Mouse (Mus musculus) hindbrain, embryonic 12.5 days (tissue): ENCODE results near the gene Vegfd. TPM values are rescaled to one million over a fixed set of nuclear protein-coding genes. Genes with fewer than 3 reads are reported as not detected.

Experiments used
- ATAC-seq: fragments of 200-750 bp; cut with Nextera tagmentation; 2 replicates; pipeline ENCODE4 v1.8.0; 2017; ENCODE audit warnings: moderate TSS enrichment; ENCODE audit not compliant: low FRiP score
- H3K27ac ChIP-seq: fragments of 300-500 bp; sonication (generic); 2 replicates; pipeline ENCODE4 v1.5.1; 2016; ENCODE audit warnings: mild to moderate bottlenecking
- H3K27me3 ChIP-seq: fragments of 300-500 bp; sonication (generic); 2 replicates; pipeline ENCODE4 v1.6.1; 2016; ENCODE audit warnings: mild to moderate bottlenecking
- H3K36me3 ChIP-seq: fragments of 300-500 bp; sonication (generic); 2 replicates; pipeline ENCODE4 v1.6.1; 2016; ENCODE audit warnings: mild to moderate bottlenecking
- H3K4me1 ChIP-seq: fragments of 300-500 bp; sonication (generic); 2 replicates; pipeline ENCODE4 v1.6.1; 2016
- H3K4me2 ChIP-seq: fragments of 300-500 bp; sonication (generic); replicated peaks from 2 replicates; pipeline ENCODE4 v1.6.1; 2016; ENCODE audit warnings: mild to moderate bottlenecking
- H3K4me3 ChIP-seq: fragments of 300-500 bp; sonication (generic); 2 replicates; pipeline ENCODE4 v1.5.1; 2016; ENCODE audit warnings: mild to moderate bottlenecking
- H3K9ac ChIP-seq: fragments of 300-500 bp; sonication (generic); 2 replicates; pipeline ENCODE4 v1.6.1; 2016; ENCODE audit warnings: mild to moderate bottlenecking, moderate library complexity
- H3K9me3 ChIP-seq: fragments of 300-500 bp; sonication (generic); replicated peaks from 2 replicates; pipeline ENCODE4 v1.6.1; 2016; ENCODE audit warnings: mild to moderate bottlenecking
- WGBS: fragments of 180-500 bp; shearing (Covaris S2); methylation state at CpG from one replicate; pipeline ENCODE4 v1.1.7; 2016; 5-methylcytosine and 5-hydroxymethylcytosine counted together
- polyA plus RNA-seq: library from polyadenylated mRNA; unstranded; fragments of >200 nt; fragmentation: Nextera tagmentation; extraction: Ambion mirVana; gene quantifications from 2 replicates; pipeline ENCODE4 v1.2.1, GENCODE M21; 2016

The Vegfd gene
- polyA plus RNA-seq, 1 experiment from 2014 or later = 1.9 TPM

DNA sequence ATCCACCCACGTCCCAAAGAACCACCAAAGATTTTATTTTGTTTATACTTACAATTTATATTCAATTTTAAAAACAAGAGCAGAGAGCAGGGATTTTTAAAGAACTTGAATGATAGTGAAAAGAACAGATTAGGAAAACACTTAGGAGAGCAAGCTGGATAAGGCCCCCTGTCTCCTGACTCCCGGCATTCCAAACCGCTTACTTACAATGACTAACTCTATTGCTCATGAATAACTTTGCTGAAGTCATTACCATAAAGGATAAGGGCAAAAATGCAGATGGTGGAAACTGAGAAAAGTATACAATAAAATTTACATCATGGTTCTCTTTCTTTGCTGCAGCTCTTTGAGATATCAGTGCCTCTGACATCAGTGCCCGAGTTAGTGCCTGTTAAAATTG is 20.9 kb downstream of the Vegfd start:
- ATAC-seq = no peak
- H3K9ac ChIP-seq = no peak overlapping the region
- H3K27ac ChIP-seq = no peak overlapping the region
- H3K4me3 ChIP-seq = no peak overlapping the region
- WGBS = 80% methylated on average over 4 of the region's 4 CpGs
- no peaks in the 10 kb centered on the region for H3K27me3 ChIP-seq
- no peaks in the 10 kb centered on the region for H3K36me3 ChIP-seq
- no peak overlapping the region for H3K4me2 ChIP-seq
- H3K4me1 ChIP-seq = no peaks in the 10 kb centered on the region
- H3K9me3 ChIP-seq = no peaks in the 10 kb centered on the region

- H3K27ac ChIP-seq = no peak overlapping the region
- H3K9me3 ChIP-seq = no peaks in the 10 kb centered on the region
- H3K36me3 ChIP-seq = no peaks in the 10 kb centered on the region
- H3K4me1 ChIP-seq = no peaks in the 10 kb centered on the region
- no peak overlapping the region for H3K4me2 ChIP-seq
- H3K4me3 ChIP-seq = no peak overlapping the region
- H3K9ac ChIP-seq = no peak overlapping the region
- no peak for ATAC-seq
- no peaks in the 10 kb centered on the region for H3K27me3 ChIP-seq
- WGBS = 70% methylated on average over 3 of the region's 3 CpGs
Observed at GRCm38 (mm10) chrX:164398456-164398855, 25.3 kb downstream of the Vegfd start.

DNA sequence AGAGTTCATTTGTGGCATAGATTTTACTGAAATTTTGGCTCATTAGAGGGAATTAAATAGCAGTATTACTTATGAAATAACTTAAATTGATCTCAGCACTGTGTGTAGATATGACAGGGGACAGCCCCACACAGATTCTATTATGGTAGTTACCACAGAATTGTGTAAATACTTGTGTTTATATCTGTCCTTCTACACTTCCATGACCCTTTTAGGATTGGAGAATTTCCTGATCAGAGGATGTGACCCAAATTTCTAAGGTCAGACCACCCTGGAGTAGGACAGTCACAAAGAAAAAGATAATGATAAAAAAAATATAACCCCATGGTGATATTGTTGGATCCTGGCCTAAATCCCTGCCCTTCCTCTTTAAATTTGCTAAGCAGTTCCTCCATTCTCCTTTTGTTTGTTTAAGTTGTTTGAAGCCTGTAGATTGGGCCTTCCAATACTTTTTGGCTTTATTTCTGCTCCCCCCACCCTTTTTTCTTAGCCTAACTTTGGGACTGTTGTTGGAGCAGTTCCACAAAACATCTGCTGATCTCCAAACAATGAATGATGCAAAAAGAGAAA is 32.0 kb downstream of the Vegfd start:
- no peak overlapping the region for H3K9ac ChIP-seq
- ATAC-seq = no peak

DNA sequence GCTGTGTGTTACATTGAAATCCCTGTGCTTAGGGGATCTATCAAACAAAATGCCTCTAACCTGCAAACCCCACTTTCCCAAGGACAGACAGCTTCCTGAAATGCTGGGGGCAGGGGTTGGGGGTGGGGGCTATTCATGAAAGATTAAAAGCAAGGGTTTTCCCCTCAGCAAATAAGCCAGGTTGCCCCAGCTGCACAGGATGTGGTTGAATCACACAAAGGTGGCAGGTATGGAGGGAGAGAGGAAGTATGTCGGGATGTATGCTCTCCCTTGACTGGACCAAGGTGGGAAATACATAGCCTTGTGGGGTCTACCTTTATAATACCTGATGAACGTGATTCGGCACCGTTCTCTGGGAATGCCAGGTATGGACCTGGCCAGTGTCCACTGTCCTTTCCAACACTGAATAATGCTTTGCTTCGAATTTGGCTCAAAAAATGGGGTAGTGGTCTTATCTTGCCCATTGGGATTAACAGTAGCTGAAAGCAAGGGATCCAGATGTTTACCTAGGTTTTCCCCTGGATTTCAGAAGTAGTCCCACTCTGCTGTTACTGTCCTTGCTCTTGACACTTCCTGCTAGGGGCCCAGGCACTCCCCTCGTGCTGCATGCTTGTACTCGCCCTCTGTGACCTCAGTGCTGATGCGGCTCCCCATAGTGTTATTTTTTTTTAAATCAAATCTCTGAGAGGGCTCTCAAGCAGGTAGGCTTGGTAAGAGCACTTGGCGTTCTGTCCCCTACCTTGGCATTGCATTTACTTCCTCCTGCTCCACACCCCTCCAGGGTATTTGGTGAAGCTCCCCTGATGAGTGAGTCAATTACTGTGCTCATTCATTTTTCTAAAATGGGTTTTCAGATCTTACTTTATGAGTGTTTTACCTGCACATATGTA is 33.2 kb downstream of the Vegfd start:
- WGBS = 79% methylated on average over 9 of the region's 9 CpGs
- ATAC-seq = no peak
- H3K4me3 ChIP-seq = no peak overlapping the region
- no peak overlapping the region for H3K4me2 ChIP-seq
- H3K27me3 ChIP-seq = peaks cover 7% of the 10 kb centered on the region; the same call in 1 of the 2 replicates
- no peak overlapping the region for H3K9ac ChIP-seq
- H3K27ac ChIP-seq = no peak overlapping the region
- H3K36me3 ChIP-seq = no peaks in the 10 kb centered on the region
- no peaks in the 10 kb centered on the region for H3K9me3 ChIP-seq
- no peaks in the 10 kb centered on the region for H3K4me1 ChIP-seq

More for the DNA sequence above, 32.0 kb downstream of the Vegfd start:
- H3K4me3 ChIP-seq = no peak overlapping the region
- H3K4me1 ChIP-seq = no peaks in the 10 kb centered on the region
- peaks cover 7% of the 10 kb centered on the region; the same call in 1 of the 2 replicates for H3K27me3 ChIP-seq
- no peak overlapping the region for H3K4me2 ChIP-seq
- H3K27ac ChIP-seq = no peak overlapping the region
- no peaks in the 10 kb centered on the region for H3K36me3 ChIP-seq
- no peaks in the 10 kb centered on the region for H3K9me3 ChIP-seq

- Histone ChIP-seq H3K9ac (no peak overlapping the region), H3K27me3 (peaks cover 7% of the 10 kb centered on the region), H3K4me3 (no peak overlapping the region), H3K4me1 (no peaks in the 10 kb centered on the region), H3K4me2 (no peak overlapping the region), H3K27ac (no peak overlapping the region), H3K36me3 (no peaks in the 10 kb centered on the region), H3K9me3 (no peaks in the 10 kb centered on the region)
- no peak for ATAC-seq
- WGBS = 84% methylated on average over 3 of the region's 3 CpGs
Observed at GRCm38 (mm10) chrX:164408301-164408927, 35.2 kb downstream of the Vegfd start.

- WGBS = 82% methylated on average over 1 of the region's 1 CpGs
Observed at GRCm38 (mm10) chrX:164410562-164410961, 37.4 kb downstream of the Vegfd start.

DNA sequence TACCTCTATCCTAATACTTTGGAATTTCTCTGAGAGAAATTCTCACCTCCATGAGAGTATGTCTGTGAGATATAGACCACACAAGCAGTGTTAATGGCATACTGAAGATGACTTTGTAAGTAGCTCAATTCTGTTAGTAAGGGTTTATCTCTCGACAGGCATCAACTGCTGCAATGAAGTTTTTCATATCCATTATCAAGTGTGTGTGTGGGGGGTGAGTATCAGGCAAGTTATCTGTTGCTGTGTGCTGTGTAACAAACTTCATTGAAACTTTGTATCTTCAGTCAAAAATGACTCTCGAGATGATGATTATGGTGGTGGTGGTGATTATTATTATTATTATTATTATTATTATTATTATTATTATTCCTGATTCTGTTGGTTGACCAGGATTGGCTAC is 43.6 kb downstream of the Vegfd start:
- H3K36me3 ChIP-seq = no peaks in the 10 kb centered on the region
- 93% methylated on average over 2 of the region's 2 CpGs for WGBS
- H3K27ac ChIP-seq = no peak overlapping the region
- no peaks in the 10 kb centered on the region for H3K9me3 ChIP-seq
- H3K4me1 ChIP-seq = peaks cover 4% of the 10 kb centered on the region
- no peak overlapping the region for H3K9ac ChIP-seq
- H3K27me3 ChIP-seq = peaks cover 3% of the 10 kb centered on the region
- ATAC-seq = no peak
- H3K4me2 ChIP-seq = no peak overlapping the region
- no peak overlapping the region for H3K4me3 ChIP-seq

More at GRCm38 (mm10) chrX:164410562-164410961, 37.4 kb downstream of the Vegfd start:
- Histone ChIP-seq H3K4me3 (no peak overlapping the region), H3K4me2 (no peak overlapping the region), H3K4me1 (no peaks in the 10 kb centered on the region), H3K9ac (no peak overlapping the region), H3K27ac (no peak overlapping the region), H3K27me3 (peaks cover 7% of the 10 kb centered on the region), H3K9me3 (no peaks in the 10 kb centered on the region), H3K36me3 (no peaks in the 10 kb centered on the region)
- ATAC-seq = no peak

DNA sequence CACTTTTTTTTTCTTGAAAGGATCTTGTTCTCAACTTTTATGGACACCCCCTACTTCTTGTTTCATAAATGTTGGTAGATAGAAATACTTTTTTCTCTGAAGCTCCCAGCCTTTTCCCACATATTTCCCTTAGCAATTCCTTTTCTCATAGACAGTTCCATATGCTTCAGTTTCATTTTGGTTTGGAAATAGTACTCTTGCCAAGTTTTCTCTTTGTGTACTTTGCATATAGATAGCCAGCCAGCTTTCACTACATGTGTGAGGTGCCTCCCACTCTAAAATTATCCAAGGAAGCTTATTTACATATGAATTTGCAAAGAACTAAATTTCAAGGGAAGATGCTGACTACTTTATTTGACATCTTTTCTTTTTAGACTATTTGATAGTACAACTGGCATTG is 44.8 kb downstream of the Vegfd start:
- H3K4me3 ChIP-seq = no peak overlapping the region
- H3K27ac ChIP-seq = no peak overlapping the region
- ATAC-seq = no peak
- 0 out of 2 replicates have a peak, but pooled peaks cover 2% of the 10 kb centered on the region for H3K36me3 ChIP-seq
- no peaks in the 10 kb centered on the region for H3K9me3 ChIP-seq
- peaks cover 4% of the 10 kb centered on the region for H3K4me1 ChIP-seq
- no peak overlapping the region for H3K4me2 ChIP-seq
- no peak overlapping the region for H3K9ac ChIP-seq
- peaks cover 5% of the 10 kb centered on the region; the same call in 1 of the 2 replicates for H3K27me3 ChIP-seq

- peak within 1 kb of the TSS; percentile 40; the same call in 1 of the 2 replicates for H3K27ac ChIP-seq
- H3K4me2 ChIP-seq = peak within 1 kb of the TSS; percentile 52
- H3K36me3 ChIP-seq = 0 out of 2 replicates have a peak, but pooled peaks cover 3% of the 10 kb centered on the region
- no peaks in the 10 kb centered on the region for H3K9me3 ChIP-seq
- peak within 1 kb of the TSS; percentile 49 for H3K4me3 ChIP-seq
- 22% methylated on average over 40 of the region's 40 CpGs for WGBS
- peak within 1 kb of the TSS; percentile 68 for H3K9ac ChIP-seq
- H3K27me3 ChIP-seq = peaks cover 6% of the 10 kb centered on the region; the same call in 1 of the 2 replicates
- peak; percentile 99 for ATAC-seq
- peaks cover 4% of the 10 kb centered on the region for H3K4me1 ChIP-seq
Observed at GRCm38 (mm10) chrX:164419471-164419939, 46.3 kb downstream of the Vegfd start, which contains the start of gene Piga. Gene Piga (plus strand): TSS chrX:164419787.

DNA sequence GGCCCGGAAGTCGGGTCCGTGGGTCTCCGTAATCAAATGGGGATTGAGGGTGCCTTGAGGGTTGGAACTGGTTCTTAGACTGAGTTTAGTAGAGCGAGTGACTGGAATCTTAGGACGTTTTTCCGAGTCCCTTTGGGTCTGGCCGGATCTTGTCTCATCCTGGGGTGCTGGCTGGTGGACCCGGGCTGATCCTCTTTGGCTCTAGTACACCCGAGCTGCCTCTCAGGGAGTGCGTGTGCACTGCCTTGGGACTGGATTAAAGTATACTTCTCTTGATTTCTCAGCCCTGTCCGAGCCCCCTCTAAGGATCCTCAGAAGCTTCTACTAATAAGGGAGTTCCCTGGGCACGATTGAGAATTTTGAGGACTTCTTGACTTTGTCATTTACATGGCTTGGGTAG is 46.8 kb downstream of the Vegfd start:
- peak overlapping the region; percentile 40; the same call in 1 of the 2 replicates for H3K27ac ChIP-seq
- no peaks in the 10 kb centered on the region for H3K9me3 ChIP-seq
- peak overlapping the region; percentile 52 for H3K4me2 ChIP-seq
- 23% methylated on average over 13 of the region's 13 CpGs for WGBS
- ATAC-seq = no peak
- H3K9ac ChIP-seq = peak overlapping the region; percentile 68
- peak overlapping the region; percentile 49 for H3K4me3 ChIP-seq
- peaks cover 4% of the 10 kb centered on the region for H3K4me1 ChIP-seq
- peaks cover 6% of the 10 kb centered on the region for H3K27me3 ChIP-seq
- H3K36me3 ChIP-seq = 0 out of 2 replicates have a peak, but pooled peaks cover 3% of the 10 kb centered on the region

DNA sequence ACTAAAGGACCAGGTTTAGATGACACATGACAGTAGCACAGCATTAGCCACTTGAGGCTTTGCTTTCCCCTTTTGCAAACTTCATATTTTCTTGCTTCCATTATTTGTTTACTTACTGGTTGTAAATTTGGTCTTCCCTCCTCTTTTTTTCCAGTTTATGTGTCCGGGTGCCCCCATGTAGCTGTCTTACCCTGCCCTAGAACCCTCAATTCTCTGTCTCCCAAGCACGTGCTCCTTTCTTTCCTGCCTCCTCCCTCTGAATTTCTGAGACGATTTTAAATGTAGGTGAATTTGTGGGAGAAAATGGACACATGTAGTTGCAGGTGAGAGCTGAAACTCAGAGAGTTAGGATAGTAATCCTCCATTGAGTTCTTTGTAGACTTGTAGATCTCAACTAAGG is 47.3 kb downstream of the Vegfd start:
- Histone ChIP-seq H3K4me1 (peaks cover 4% of the 10 kb centered on the region), H3K36me3 (0 out of 2 replicates have a peak, but pooled peaks cover 3% of the 10 kb centered on the region), H3K27ac (no peak overlapping the region), H3K9ac (peak overlapping the region; percentile 68; the same call in 1 of the 2 replicates), H3K4me3 (peak overlapping the region; percentile 49), H3K4me2 (peak overlapping the region; percentile 52), H3K27me3 (peaks cover 6% of the 10 kb centered on the region), H3K9me3 (no peaks in the 10 kb centered on the region)
- 57% methylated on average over 3 of the region's 3 CpGs for WGBS
- ATAC-seq = no peak

GRCm38 (mm10) chrX:164424821-164425220 is 51.6 kb downstream of the Vegfd start:
- no peak overlapping the region for H3K27ac ChIP-seq
- no peaks in the 10 kb centered on the region for H3K9me3 ChIP-seq
- ATAC-seq = no peak
- H3K4me3 ChIP-seq = no peak overlapping the region
- H3K4me2 ChIP-seq = no peak overlapping the region
- H3K9ac ChIP-seq = no peak overlapping the region
- 0 out of 2 replicates have a peak, but pooled peaks cover 3% of the 10 kb centered on the region for H3K36me3 ChIP-seq
- H3K4me1 ChIP-seq = peaks cover 4% of the 10 kb centered on the region
- 86% methylated on average over 1 of the region's 1 CpGs for WGBS
- H3K27me3 ChIP-seq = peaks cover 3% of the 10 kb centered on the region
